Mouse (Mus musculus): ENCODE results near the gene Zfp1.
A peak's percentile ranks its signal among the peaks of the same experiment; 100 is the strongest.

Zfp1 gene

DNA sequence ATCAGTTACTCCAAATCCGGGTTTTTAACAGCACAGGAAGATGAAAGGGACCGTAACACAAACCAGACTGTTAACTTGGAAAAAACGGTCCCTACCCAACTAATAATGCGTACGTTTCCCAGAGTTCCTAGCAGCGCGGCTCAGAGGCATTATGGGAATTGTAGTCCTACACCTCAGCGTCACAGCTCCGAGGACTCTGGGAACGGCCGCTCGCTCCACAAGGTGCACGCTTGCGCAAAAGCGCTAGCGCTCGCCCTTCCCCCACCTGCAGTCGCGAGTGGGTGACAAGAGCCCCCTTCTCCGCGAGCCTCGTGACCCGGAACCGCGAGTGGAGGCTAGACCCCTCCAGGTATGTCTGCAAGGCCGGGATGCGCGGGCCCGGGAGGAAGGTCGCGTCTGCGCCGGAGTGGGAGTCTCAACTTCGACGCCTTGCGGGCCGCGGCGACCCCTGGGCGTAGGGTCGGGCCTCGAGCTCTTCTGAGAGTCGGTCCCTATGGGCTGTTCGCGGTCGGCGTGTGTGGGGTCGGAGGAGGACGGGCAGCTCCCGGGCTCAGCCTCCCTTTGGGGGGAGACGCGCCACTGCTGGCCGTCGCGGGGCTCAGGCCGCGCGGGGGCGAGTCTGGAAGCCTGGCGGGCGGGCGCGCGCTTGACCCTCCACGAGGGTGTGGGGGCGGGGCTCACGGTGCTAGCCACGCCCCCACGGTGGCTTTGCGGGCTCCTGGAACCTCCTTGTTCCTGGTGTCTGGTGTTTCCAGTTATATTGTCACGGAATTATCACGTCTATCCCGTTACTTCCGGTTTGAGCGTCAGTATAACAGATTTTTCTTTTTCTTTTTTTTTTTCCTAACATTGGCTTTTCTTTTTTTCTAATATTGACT is at the start of gene Zfp1:
Gene Zfp1, plus strand, starts transcription at position 138 of the 878 bp plus-strand sequence.
- peak; percentile 89 to 95 for DNase-seq (ENCODE audit: low spot score in 2 of 2)

- no peak for DNase-seq (ENCODE audit: low spot score in 2 of 2)
These were observed 49.0 kb upstream of the Zfp1 start for GRCm38 (mm10) chr8:111594044-111594840.

DNA sequence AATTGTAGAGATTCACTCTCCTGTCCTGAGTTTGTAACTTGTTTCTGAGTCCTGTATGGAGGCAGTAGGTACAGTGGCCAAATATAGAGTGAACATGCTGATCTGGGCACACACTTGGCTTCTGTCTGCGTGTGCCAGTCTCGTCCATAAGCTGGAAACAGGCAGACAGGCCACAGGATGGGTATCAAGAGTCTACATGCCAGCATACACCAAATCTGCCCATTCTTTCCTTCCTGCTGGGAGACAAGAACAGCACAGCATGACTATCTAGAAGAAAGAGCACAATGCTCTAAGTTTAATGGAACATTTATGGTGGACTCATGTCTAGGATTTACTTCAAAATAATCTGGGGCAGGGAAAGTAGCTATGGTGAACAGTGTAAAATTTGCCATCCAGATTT is 48.2 kb upstream of the Zfp1 start:
- DNase-seq (ENCODE audit: low spot score in 2 of 2): no peak

- no peak for DNase-seq (ENCODE audit: low spot score in 2 of 2)
These were observed 47.3 kb upstream of the Zfp1 start for GRCm38 (mm10) chr8:111595712-111596484.

DNA sequence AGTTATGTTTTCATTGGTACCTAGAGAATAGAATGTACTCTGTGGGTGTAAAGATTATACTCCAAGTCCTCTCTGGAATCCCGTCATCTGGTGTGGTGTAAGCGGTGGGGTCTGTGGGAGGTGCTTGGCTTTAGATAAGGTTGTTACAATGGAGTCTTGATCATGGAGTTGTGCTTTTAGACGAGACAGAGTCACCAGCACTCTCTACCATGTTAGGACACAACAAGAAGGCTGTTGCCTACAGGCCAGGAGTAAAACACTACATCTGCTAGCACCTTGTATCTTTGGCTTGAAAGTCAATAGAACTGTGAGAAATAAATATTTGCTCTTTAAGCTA is 46.7 kb upstream of the Zfp1 start:
- no peak for DNase-seq (ENCODE audit: low spot score in 2 of 2)

GRCm38 (mm10) chr8:111597310-111597709 is 45.9 kb upstream of the Zfp1 start:
- no peak for DNase-seq (ENCODE audit: low spot score in 2 of 2)

- DNase-seq (ENCODE audit: low spot score in 2 of 2): no peak
These were observed 43.3 kb upstream of the Zfp1 start for GRCm38 (mm10) chr8:111599707-111600444.

- DNase-seq (ENCODE audit: low spot score in 2 of 2): peak in 1 of 2 experiments; percentile 26
These were observed 41.2 kb upstream of the Zfp1 start for GRCm38 (mm10) chr8:111602050-111602449.

DNA sequence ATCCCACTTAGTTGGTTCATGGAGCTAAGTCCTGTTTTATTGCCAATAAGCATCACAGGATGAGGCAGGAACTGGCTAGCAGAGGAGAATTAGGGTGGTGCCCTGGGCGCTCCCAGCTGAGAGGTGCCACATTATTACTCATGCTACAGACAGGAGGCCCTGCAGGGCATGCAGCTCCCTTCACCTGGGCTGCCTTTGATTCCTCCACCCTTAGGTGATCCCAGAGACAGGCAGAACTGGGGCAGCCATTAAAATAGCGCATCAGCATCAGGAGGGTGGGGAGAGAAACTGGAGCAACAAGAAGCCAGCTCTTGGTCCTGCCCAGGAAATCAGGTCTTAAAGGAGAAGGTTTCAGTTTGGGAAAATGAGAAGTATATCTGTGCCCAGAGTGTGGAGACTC is 38.2 kb upstream of the Zfp1 start:
- DNase-seq (ENCODE audit: low spot score in 2 of 2): no peak

- no peak for DNase-seq (ENCODE audit: low spot score in 2 of 2)
These were observed 36.2 kb upstream of the Zfp1 start for GRCm38 (mm10) chr8:111606961-111607360.

DNA sequence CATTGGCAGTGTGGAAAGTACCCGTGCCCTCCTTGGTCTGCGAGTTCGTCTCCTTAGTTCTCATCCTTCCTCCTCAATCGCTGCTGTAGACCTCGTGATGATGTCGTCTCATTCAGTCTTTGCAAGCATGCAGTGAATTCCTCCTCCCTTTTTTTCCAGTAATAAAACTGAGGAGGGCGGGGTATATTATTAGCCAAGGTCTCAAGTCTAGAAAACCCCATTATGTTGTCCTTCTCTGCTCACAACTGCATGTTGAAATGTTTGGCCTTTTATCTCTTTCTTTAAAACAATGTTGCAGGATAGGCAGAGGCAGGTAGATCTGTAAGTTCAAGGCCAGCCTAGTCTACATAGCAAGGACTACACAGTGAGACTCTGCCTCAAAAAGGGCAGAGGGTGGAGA is 35.8 kb upstream of the Zfp1 start:
- no peak for DNase-seq (ENCODE audit: low spot score in 2 of 2)

DNA sequence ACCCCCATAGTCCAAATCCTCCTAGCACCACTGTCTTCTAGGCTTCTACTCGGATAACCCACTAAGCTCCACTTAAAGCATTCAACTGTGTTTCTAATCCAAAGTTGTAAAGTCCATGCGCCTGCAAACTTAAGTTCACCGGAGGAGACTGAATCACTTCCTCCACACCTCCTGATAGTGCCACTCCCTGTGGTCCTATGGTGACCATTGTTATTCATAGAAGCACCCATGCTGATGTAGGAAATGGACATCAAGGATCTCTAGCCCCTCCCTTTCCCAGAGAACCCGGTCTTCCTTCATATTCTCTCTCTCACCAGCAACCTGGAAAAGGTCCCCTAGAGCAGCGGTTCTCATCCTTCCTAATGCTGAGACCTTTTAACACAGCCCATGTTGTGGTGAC is 30.0 kb upstream of the Zfp1 start:
- no peak for DNase-seq (ENCODE audit: low spot score in 2 of 2)

DNA sequence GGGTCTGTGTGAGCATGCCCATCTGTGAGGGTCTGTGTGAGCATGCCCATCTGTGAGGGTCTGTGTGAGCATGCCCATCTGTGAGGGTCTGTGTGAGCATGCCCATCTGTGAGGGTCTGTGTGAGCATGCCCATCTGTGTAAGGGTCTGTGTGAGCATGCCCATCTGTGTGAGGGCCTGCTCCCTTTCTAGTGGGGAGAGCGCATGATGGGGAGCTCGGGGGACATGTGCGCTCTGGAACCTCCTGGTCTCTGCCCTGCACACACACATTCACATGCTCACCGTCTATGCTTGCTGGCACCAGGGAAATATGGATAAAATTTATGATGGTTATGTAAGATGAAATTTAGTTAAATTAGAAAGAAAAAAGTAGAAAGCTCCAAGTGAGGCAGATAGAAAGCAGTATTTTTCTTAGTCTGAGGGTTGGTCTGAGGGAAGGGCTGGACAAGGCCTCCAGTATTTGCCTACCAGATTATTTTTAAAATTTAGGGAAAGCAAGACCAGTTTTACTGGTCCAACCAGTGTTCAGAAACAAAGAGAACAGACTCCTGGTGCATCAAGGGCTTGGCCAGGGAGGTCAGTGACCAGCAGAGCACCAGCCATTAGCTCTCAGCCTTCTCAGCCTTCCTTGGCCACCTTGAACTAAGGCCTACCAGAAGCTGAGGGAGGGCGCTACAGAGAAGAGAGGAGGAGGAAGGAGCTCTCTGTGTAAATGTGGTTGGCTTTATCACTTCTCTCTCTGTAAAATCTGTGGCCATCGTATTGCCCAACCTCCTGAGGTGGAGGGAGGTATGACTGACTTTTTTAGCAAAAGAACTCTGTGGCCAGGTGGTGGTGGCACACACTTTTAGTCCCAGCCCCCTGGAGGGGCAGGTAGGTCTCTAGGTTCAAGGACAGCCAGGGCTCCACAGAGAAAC is 28.2 kb upstream of the Zfp1 start:
- DNase-seq (ENCODE audit: low spot score in 2 of 2): no peak

GRCm38 (mm10) chr8:111617812-111618211 is 25.4 kb upstream of the Zfp1 start:
- no peak for DNase-seq (ENCODE audit: low spot score in 2 of 2)

DNA sequence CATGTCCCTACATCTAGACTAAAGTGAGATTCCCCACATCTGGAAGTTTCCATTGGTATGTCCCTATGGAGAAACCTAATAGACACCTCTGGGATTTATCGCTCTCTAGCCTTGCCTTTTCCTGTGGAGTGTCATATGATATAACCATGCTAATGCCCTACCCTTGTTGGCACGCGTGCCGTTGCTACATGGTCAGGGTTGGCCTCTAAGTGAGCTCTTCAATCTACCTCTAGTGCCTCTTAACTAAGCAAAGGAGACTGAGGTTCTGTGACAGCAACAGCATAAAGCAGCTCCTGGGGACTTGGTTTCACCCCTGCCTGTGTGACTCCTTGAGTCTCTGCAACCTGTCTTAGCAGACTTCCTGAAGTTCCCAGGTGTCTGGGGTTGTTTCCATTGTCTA is 24.9 kb upstream of the Zfp1 start:
- no peak for DNase-seq (ENCODE audit: low spot score in 2 of 2)

DNA sequence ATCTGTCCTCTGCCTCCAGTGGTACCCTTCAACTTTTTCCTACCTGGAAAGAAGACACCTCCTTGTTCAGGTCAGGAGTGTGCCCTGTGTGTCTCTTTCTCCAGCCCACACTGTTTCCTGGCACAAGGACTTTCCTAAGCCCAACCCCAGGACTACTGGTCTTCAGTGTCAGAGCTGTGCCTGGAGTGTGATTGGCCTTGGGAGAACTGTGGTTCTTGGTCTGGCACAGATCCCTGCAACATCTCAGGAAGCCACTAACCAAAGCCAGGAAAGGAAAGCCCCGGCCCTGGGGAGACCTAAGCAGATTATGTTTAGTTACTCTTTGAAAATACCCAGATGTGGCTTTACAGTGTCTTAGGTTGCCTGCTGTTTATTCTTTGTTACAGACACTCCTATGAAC is 23.3 kb upstream of the Zfp1 start:
- DNase-seq (ENCODE audit: low spot score in 2 of 2): no peak

DNA sequence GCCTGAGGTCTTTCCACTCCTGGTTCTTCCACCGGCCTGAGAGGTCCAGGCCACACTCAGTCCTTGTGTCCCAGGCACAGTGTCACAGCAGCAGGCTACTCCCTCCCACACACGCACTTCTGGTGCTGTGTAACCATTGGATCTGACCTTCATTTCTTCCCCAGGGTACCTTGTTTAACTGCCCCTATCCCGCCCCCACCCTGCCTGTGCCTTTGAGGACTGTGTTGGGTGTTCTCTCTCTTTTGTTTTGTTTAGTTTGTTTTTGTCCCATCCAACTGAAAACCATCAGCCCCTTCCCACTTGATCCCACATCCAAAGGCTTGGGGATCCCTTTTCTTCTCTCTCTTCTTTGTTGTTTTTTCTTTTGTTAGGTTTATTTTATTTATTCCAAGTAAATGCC is 21.1 kb upstream of the Zfp1 start:
- DNase-seq (ENCODE audit: low spot score in 2 of 2): no peak

- DNase-seq (ENCODE audit: low spot score in 2 of 2): no peak
These were observed 20.6 kb upstream of the Zfp1 start for GRCm38 (mm10) chr8:111622553-111622952.

- peak in 1 of 2 experiments; percentile 72 for DNase-seq (ENCODE audit: low spot score in 2 of 2)
These were observed 18.9 kb upstream of the Zfp1 start for GRCm38 (mm10) chr8:111624081-111624852.

GRCm38 (mm10) chr8:111624853-111625221 is 18.4 kb upstream of the Zfp1 start:
- DNase-seq (ENCODE audit: low spot score in 2 of 2): no peak
